Mouse (Mus musculus) spleen, postnatal 0 days (tissue): ENCODE measurements around the gene Ube2cbp. TPM values are rescaled to one million over a fixed set of nuclear protein-coding genes. Genes with fewer than 3 reads are reported as not detected.

Experiments
- polyA plus RNA-seq: library from polyadenylated mRNA; unstranded; fragments of >200 nt; fragmentation: Nextera tagmentation; extraction: Ambion mirVana; gene quantifications from 2 replicates; pipeline ENCODE4 v1.2.1, GENCODE M21; 2015

The Ube2cbp gene
- 2.4 and 2.7 TPM in 2 replicates for polyA plus RNA-seq

DNA sequence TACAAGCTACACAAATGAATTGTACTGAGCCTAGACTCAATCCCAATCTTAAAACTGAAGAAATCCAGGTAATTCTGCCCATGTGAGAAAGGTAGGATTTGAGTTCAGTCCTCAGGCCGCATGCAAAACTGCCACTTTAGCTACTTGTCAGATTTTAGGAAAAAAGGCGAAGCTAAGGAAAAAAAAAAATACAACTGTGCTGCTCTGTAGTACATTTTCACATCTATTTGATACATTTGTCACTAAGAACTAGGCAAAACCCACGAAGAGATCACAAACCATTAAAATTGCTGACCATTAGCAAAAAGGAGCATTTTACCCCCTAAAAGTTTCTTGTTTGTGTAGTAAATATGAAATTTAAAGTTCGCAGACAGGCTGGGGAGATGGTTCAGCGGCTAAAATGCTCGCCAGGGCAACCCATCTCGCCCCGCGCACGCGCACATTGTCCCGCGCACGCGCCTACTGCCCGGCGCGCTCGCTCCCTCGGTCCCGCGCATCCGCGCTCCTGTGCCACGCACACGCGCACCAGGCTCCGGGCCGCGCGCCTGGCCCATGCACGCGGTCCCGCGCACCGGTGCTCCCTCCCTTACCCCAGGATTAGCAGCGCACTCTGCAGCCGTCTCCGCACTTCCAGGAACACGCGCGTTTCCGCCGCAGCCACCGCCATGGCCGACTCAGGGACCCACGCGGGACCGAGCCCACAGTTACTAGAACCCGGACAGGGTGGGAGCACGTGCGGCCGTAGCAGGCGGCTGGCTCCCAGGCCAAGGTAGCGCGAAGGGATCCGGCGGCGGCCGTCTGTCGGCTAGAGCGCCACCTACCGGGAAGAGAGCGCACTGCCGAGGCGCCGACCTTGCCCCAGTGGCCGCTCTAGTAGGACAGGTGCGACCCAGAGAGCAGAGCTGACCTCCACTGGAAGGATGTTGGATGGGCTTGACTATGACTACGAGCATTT lies at the start of gene Ube2cbp:
Gene Ube2cbp, minus strand, starts transcription at position 800 of the 955 bp plus-strand sequence.

DNA sequence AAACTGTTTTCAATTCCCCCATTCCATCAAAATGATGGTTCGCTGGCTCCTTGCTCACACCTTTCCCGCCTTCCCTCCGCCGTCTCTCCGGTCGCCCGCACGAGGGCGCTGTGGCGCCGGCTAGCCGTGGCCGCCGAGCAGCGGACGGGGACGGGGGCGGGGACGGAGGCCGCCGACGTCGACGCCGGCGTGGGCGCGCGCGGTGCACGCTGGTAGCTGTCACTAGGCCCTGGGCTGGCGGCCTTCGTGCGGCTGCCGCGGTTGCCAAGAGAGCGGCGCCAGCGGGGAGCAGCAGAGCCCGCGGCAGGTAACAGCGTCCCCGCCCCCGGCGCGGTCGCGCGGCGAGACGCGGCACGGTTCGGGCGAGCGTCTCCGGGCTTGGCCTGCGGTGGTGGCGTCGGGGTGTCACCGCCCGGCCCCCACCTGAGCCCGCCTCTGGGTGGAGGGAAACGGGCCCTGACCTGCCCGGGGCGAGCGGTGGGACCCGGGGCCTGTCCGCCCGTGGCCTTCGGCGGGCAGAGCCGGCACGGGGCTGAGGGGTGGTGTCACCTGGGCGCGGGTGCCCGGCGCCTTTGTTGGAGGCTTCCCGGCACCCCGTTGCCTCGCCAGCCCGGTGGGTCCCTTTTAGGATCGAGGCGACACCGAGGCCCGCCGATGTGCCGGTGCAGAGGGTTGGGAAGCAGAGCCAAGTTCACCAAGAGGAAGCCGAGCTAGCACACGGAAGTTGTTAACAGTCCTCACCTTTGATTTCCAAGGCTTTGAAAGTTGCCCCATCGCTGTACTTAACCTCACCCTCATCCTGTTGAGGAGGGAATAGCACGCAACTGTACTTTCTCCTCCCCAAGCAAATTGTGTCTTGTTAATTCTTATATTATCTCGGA lies 2.5 kb upstream of the Ube2cbp start, which contains the start of gene Dop1a:
Gene Dop1a, plus strand, starts transcription at position 165 of the 881 bp plus-strand sequence.

Other genes with a start within 250 kb of the Ube2cbp start
- 9.1 and 9.5 TPM in 2 replicates for gene Dop1a, start 2.2 kb upstream of the Ube2cbp start, polyA plus RNA-seq
- gene Pgm3, start 106.9 kb upstream of the Ube2cbp start, polyA plus RNA-seq, result 8.8 and 10.2 TPM in 2 replicates
- gene Rwdd2a, start 107.0 kb upstream of the Ube2cbp start, polyA plus RNA-seq, result 1.9 and 2.6 TPM in 2 replicates
- 3.3 and 4.0 TPM in 2 replicates for gene Me1, start 231.0 kb upstream of the Ube2cbp start, polyA plus RNA-seq